Mouse (Mus musculus): ENCODE measurements around the gene Hist3h2a.
"Not testable (repeated sequence)": the region's sequence is repeated elsewhere in the genome, so short reads cannot be mapped to it uniquely, and the experiment has no call there.

Gene Hist3h2a

GRCm38 (mm10) chr11:58947798-58948528 lies 6.5 kb upstream of the Hist3h2a start:
- no peak for DNase-seq (ENCODE audit: low read depth, low spot score)

- DNase-seq (ENCODE audit: low read depth, low spot score) = peak; percentile 72
These were observed 5.7 kb upstream of the Hist3h2a start, which contains the start of gene Hist3h2ba for GRCm38 (mm10) chr11:58948542-58949479. TSS of gene Hist3h2ba (plus strand) at chr11:58948920.

GRCm38 (mm10) chr11:58949480-58950431 lies 4.7 kb upstream of the Hist3h2a start:
- no peak for DNase-seq (ENCODE audit: low read depth, low spot score)

GRCm38 (mm10) chr11:58951210-58951609 lies 3.3 kb upstream of the Hist3h2a start:
- no peak for DNase-seq (ENCODE audit: low read depth, low spot score)

- no peak for DNase-seq (ENCODE audit: low read depth, low spot score)
These were observed 925 bp upstream of the Hist3h2a start for GRCm38 (mm10) chr11:58953351-58954169.

GRCm38 (mm10) chr11:58954170-58954419 lies 390 bp upstream of the Hist3h2a start:
- not testable (repeated sequence) for DNase-seq (ENCODE audit: low read depth, low spot score)

GRCm38 (mm10) chr11:58955143-58955867 lies 820 bp downstream of the Hist3h2a start:
- peak; percentile 81 for DNase-seq (ENCODE audit: low read depth, low spot score)

- no peak for DNase-seq (ENCODE audit: low read depth, low spot score)
These were observed 1.4 kb downstream of the Hist3h2a start for GRCm38 (mm10) chr11:58955868-58956257.

GRCm38 (mm10) chr11:58957226-58957914 lies 2.9 kb downstream of the Hist3h2a start:
- no peak for DNase-seq (ENCODE audit: low read depth, low spot score)

GRCm38 (mm10) chr11:58958536-58958935 lies 4.1 kb downstream of the Hist3h2a start:
- no peak for DNase-seq (ENCODE audit: low read depth, low spot score)

- no peak for DNase-seq (ENCODE audit: low read depth, low spot score)
These were observed 4.8 kb downstream of the Hist3h2a start for GRCm38 (mm10) chr11:58959186-58959825.

GRCm38 (mm10) chr11:58959921-58960465 lies 5.5 kb downstream of the Hist3h2a start:
- DNase-seq (ENCODE audit: low read depth, low spot score) = no peak

GRCm38 (mm10) chr11:58961364-58962177 lies 7.1 kb downstream of the Hist3h2a start:
- DNase-seq (ENCODE audit: low read depth, low spot score) = no peak

GRCm38 (mm10) chr11:58963543-58963942 lies 9.1 kb downstream of the Hist3h2a start:
- no peak for DNase-seq (ENCODE audit: low read depth, low spot score)

GRCm38 (mm10) chr11:58964216-58964615 lies 9.7 kb downstream of the Hist3h2a start:
- no peak for DNase-seq (ENCODE audit: low read depth, low spot score)

GRCm38 (mm10) chr11:58965001-58965760 lies 10.7 kb downstream of the Hist3h2a start:
- DNase-seq (ENCODE audit: low read depth, low spot score) = no peak

GRCm38 (mm10) chr11:58967346-58967745 lies 12.9 kb downstream of the Hist3h2a start:
- DNase-seq (ENCODE audit: low read depth, low spot score) = no peak

All from retina, postnatal 7 days (tissue).